Comparison of ENCODE assay signal across 10 mouse cellular contexts in genomic region chr4:149846861-149847631, GRCm38 (mm10).
A peak's percentile ranks its signal among the peaks of the same experiment; 100 is the strongest.
DNase-seq lines count a peak whose midpoint lies in the region; ATAC-seq lines count a peak whose summit lies in the region.
"Had no signal": no experiment of that assay in that cellular context is flagged by ENCODE, and none has a peak within 500 bp of the region (broad histone marks: within the 10 kb centered on the region; RNA-seq: fewer than 3 reads in every experiment).

No protein-coding gene starts in this region.

- no peak overlapping the region for H3K27ac ChIP-seq in forebrain, embryonic 14.5 days (ENCODE audit: low read depth, low read length)
- no peak overlapping the region for H3K27ac ChIP-seq in forebrain, embryonic 16.5 days (ENCODE audit: low read length)
- H3K27ac ChIP-seq in limb, embryonic 15.5 days = peak overlapping the region; percentile 54; the same call in 1 of the 2 replicates
- no peak overlapping the region for H3K27ac ChIP-seq in kidney, embryonic 16.5 days (ENCODE audit: low read length)
- H3K27ac ChIP-seq: liver, embryonic 15.5 days had no signal

- peak; percentile 25 for DNase-seq in forebrain, embryonic 14.5 days (ENCODE audit: low spot score)
- peak; percentile 71 for DNase-seq in urinary bladder, postnatal 14 days (ENCODE audit: low spot score)
- no peak for DNase-seq in urinary bladder, adult 2 months (ENCODE audit: low spot score)
- peak; percentile 49 to 71 for DNase-seq in urinary bladder, postnatal 36 days (ENCODE audit: low spot score in 2 of 2)
- no peak for DNase-seq in cerebellum, adult 11-12 months
- DNase-seq: kidney, adult 11 months had no signal

- H3K36me3 ChIP-seq in forebrain, embryonic 14.5 days (ENCODE audit: control insufficient read depth, insufficient read depth, low read length) = no peaks in the 10 kb centered on the region
- no peaks in the 10 kb centered on the region for H3K36me3 ChIP-seq in forebrain, embryonic 16.5 days (ENCODE audit: control insufficient read depth, insufficient read depth)
- no peaks in the 10 kb centered on the region for H3K36me3 ChIP-seq in limb, embryonic 15.5 days
- no peaks in the 10 kb centered on the region for H3K36me3 ChIP-seq in kidney, embryonic 16.5 days (ENCODE audit: insufficient read depth, low read length)
- H3K36me3 ChIP-seq: liver, embryonic 15.5 days had no signal

- H3K4me2 ChIP-seq in forebrain, embryonic 14.5 days (ENCODE audit: low read length) = no peak overlapping the region
- no peak overlapping the region for H3K4me2 ChIP-seq in forebrain, embryonic 16.5 days (ENCODE audit: low read length)
- H3K4me2 ChIP-seq in limb, embryonic 15.5 days = no peak overlapping the region
- H3K4me2 ChIP-seq in kidney, embryonic 16.5 days (replicated peaks; ENCODE audit: low read depth, low read length) = no peak overlapping the region
- H3K4me2 ChIP-seq: liver, embryonic 15.5 days had no signal

- H3K9me3 ChIP-seq in forebrain, embryonic 14.5 days (replicated peaks; ENCODE audit: control insufficient read depth, low read length) = no peaks in the 10 kb centered on the region
- no peaks in the 10 kb centered on the region for H3K9me3 ChIP-seq in forebrain, embryonic 16.5 days (ENCODE audit: control insufficient read depth, low read length)
- no peaks in the 10 kb centered on the region for H3K9me3 ChIP-seq in limb, embryonic 15.5 days
- H3K9me3 ChIP-seq in kidney, embryonic 16.5 days (ENCODE audit: low read length) = no peaks in the 10 kb centered on the region
- H3K9me3 ChIP-seq: liver, embryonic 15.5 days had no signal

- 85% methylated on average over 22 of the region's 22 CpGs for WGBS in forebrain, embryonic 14.5 days
- WGBS in forebrain, embryonic 16.5 days = 77% methylated on average over 22 of the region's 22 CpGs
- WGBS in limb, embryonic 15.5 days = 64% methylated on average over 22 of the region's 22 CpGs
- WGBS in kidney, embryonic 16.5 days = 61% methylated on average over 22 of the region's 22 CpGs

- H3K9ac ChIP-seq in forebrain, embryonic 14.5 days (ENCODE audit: low read length) = no peak overlapping the region
- no peak overlapping the region for H3K9ac ChIP-seq in forebrain, embryonic 16.5 days (replicated peaks; ENCODE audit: low read depth, low read length)
- H3K9ac ChIP-seq in limb, embryonic 15.5 days = no peak overlapping the region
- no peak overlapping the region for H3K9ac ChIP-seq in kidney, embryonic 16.5 days (replicated peaks; ENCODE audit: low read length)
- H3K9ac ChIP-seq: liver, embryonic 15.5 days had no signal

- no peaks in the 10 kb centered on the region for H3K27me3 ChIP-seq in forebrain, embryonic 14.5 days (replicated peaks; ENCODE audit: control insufficient read depth, insufficient read depth, low read length)
- no peaks in the 10 kb centered on the region for H3K27me3 ChIP-seq in forebrain, embryonic 16.5 days (replicated peaks; ENCODE audit: control insufficient read depth, insufficient read depth, low read length)
- H3K27me3 ChIP-seq in limb, embryonic 15.5 days = no peaks in the 10 kb centered on the region
- no peaks in the 10 kb centered on the region for H3K27me3 ChIP-seq in kidney, embryonic 16.5 days (ENCODE audit: insufficient read depth, low read length)
- H3K27me3 ChIP-seq: liver, embryonic 15.5 days had no signal

- no peak overlapping the region for H3K4me3 ChIP-seq in forebrain, embryonic 14.5 days (ENCODE audit: low read depth, low read length)
- no peak overlapping the region for H3K4me3 ChIP-seq in forebrain, embryonic 16.5 days (replicated peaks; ENCODE audit: low read length)
- no peak overlapping the region for H3K4me3 ChIP-seq in limb, embryonic 15.5 days
- no peak overlapping the region for H3K4me3 ChIP-seq in kidney, embryonic 16.5 days (ENCODE audit: low read length)
- H3K4me3 ChIP-seq: liver, embryonic 15.5 days had no signal

- no peak for ATAC-seq in forebrain, embryonic 14.5 days
- ATAC-seq in forebrain, embryonic 16.5 days = no peak
- ATAC-seq in limb, embryonic 15.5 days (ENCODE audit: insufficient number of reproducible peaks, low FRiP score, low TSS enrichment, low read depth) = no peak
- no peak for ATAC-seq in kidney, embryonic 16.5 days (ENCODE audit: low FRiP score, low TSS enrichment)

- H3K4me1 ChIP-seq in forebrain, embryonic 14.5 days (ENCODE audit: control insufficient read depth, insufficient read depth, low read length) = no peaks in the 10 kb centered on the region
- 0 out of 2 replicates have a peak, but pooled peaks cover 5% of the 10 kb centered on the region for H3K4me1 ChIP-seq in forebrain, embryonic 16.5 days (replicated peaks; ENCODE audit: control insufficient read depth, insufficient read depth, low read length)
- H3K4me1 ChIP-seq in limb, embryonic 15.5 days = peaks cover 23% of the 10 kb centered on the region
- H3K4me1 ChIP-seq in kidney, embryonic 16.5 days (ENCODE audit: insufficient read depth, low read length) = peaks cover 16% of the 10 kb centered on the region

Comparison
In these comparisons a context has a peak if more than half of its experiments do, and no peak if none do; other contexts are left out.
1. DNase-seq: peak in forebrain, embryonic 14.5 days (single experiment), urinary bladder, postnatal 14 days (single experiment) and urinary bladder, postnatal 36 days (2 of 2); none in urinary bladder, adult 2 months (single experiment) and cerebellum, adult 11-12 months (single experiment).